Mouse (Mus musculus): ENCODE data around the gene Olfr214. TPM values are rescaled to one million over a fixed set of nuclear protein-coding genes. Genes with fewer than 3 reads are reported as not detected.
"Not testable (repeated sequence)": the region's sequence is repeated elsewhere in the genome, so short reads cannot be mapped to it uniquely, and the experiment has no call there.

Gene Olfr214
- polyA plus RNA-seq, 1 experiment from 2014 or later, result not detected

- not testable (repeated sequence) for H3K9me3 ChIP-seq (ENCODE audit: control insufficient read depth, low read length); H3K9ac ChIP-seq (ENCODE audit: low read length); H3K4me3 ChIP-seq (ENCODE audit: low read depth, low read length); H3K27ac ChIP-seq (ENCODE audit: low read depth, low read length); H3K36me3 ChIP-seq (ENCODE audit: control insufficient read depth, insufficient read depth, low read length); ATAC-seq (replicated peaks; ENCODE audit: low FRiP score); H3K4me1 ChIP-seq (replicated peaks; ENCODE audit: control insufficient read depth, insufficient read depth, low read length); H3K27me3 ChIP-seq (ENCODE audit: control insufficient read depth, insufficient read depth, low read length); DNase-seq (ENCODE audit: low spot score); H3K4me2 ChIP-seq (ENCODE audit: low read depth, low read length, severe bottlenecking)
Observed at GRCm38 (mm10) chr6:116600969-116601368, 46.9 kb downstream of the Olfr214 start.

GRCm38 (mm10) chr6:116607230-116607629 lies 53.2 kb downstream of the Olfr214 start:
- 52% methylated on average over 4 of the region's 4 CpGs for WGBS
- DNase-seq (ENCODE audit: low spot score), result no peak
- H3K9ac ChIP-seq (ENCODE audit: low read length), result no peak overlapping the region
- H3K4me2 ChIP-seq (ENCODE audit: low read depth, low read length, severe bottlenecking), result no peak overlapping the region
- no peaks in the 10 kb centered on the region for H3K27me3 ChIP-seq (ENCODE audit: control insufficient read depth, insufficient read depth, low read length)
- no peak overlapping the region for H3K27ac ChIP-seq (ENCODE audit: low read depth, low read length)
- H3K36me3 ChIP-seq (ENCODE audit: control insufficient read depth, insufficient read depth, low read length), result no peaks in the 10 kb centered on the region
- H3K4me3 ChIP-seq (ENCODE audit: low read depth, low read length), result no peak overlapping the region
- H3K4me1 ChIP-seq (replicated peaks; ENCODE audit: control insufficient read depth, insufficient read depth, low read length), result no peaks in the 10 kb centered on the region
- ATAC-seq (replicated peaks; ENCODE audit: low FRiP score), result no peak
- no peaks in the 10 kb centered on the region for H3K9me3 ChIP-seq (ENCODE audit: control insufficient read depth, low read length)

Other genes with a start within 250 kb of the Olfr214 start
- 33.4 and 35.8 TPM in 2 replicates for gene March8, start 216.2 kb upstream of the Olfr214 start, polyA plus RNA-seq (2014; fragmentation: Nextera tagmentation; extraction: Ambion mirVana)
- 0.52 and 0.91 TPM in 2 replicates for gene Alox5, start 93.1 kb upstream of the Olfr214 start, polyA plus RNA-seq (2014; fragmentation: Nextera tagmentation; extraction: Ambion mirVana)
- not detected in 2 replicates for gene Olfr211, start 65.1 kb upstream of the Olfr214 start, polyA plus RNA-seq (2014; fragmentation: Nextera tagmentation; extraction: Ambion mirVana)
- gene Olfr212, start 47.7 kb upstream of the Olfr214 start, polyA plus RNA-seq (2014; fragmentation: Nextera tagmentation; extraction: Ambion mirVana), result not detected in 2 replicates
- gene Olfr213, start 15.8 kb upstream of the Olfr214 start, polyA plus RNA-seq (2014; fragmentation: Nextera tagmentation; extraction: Ambion mirVana), result not detected in 2 replicates
- 0.33 and 0.48 TPM in 2 replicates for gene Gm5580, start 3.1 kb upstream of the Olfr214 start, polyA plus RNA-seq (2014; fragmentation: Nextera tagmentation; extraction: Ambion mirVana)
- not detected in 2 replicates for gene Olfr215, start 30.0 kb downstream of the Olfr214 start, polyA plus RNA-seq (2014; fragmentation: Nextera tagmentation; extraction: Ambion mirVana)
- gene Zfp422, start 74.8 kb downstream of the Olfr214 start, polyA plus RNA-seq (2014; fragmentation: Nextera tagmentation; extraction: Ambion mirVana), result 351 and 359 TPM in 2 replicates
- gene Depp1, start 96.4 kb downstream of the Olfr214 start, polyA plus RNA-seq (2014; fragmentation: Nextera tagmentation; extraction: Ambion mirVana), result 3.9 and 5.0 TPM in 2 replicates
- 20.7 and 22.7 TPM in 2 replicates for gene Rassf4, start 119.7 kb downstream of the Olfr214 start, polyA plus RNA-seq (2014; fragmentation: Nextera tagmentation; extraction: Ambion mirVana)
- gene Tmem72, start 162.7 kb downstream of the Olfr214 start, polyA plus RNA-seq (2014; fragmentation: Nextera tagmentation; extraction: Ambion mirVana), result 0.07 and 0.11 TPM in 2 replicates

Measured in forebrain, embryonic 11.5 days (tissue).